In genomic region chr8:95853102-95853843, GRCm38 (mm10) we compare ENCODE assay signal across 8 mouse cellular contexts. TPM values are rescaled to one million over a fixed set of nuclear protein-coding genes. Genes with fewer than 3 reads are reported as not detected.
DNase-seq lines count a peak whose midpoint lies in the region; ATAC-seq lines count a peak whose summit lies in the region.

Slc38a7 (minus strand) TSS chr8:95853539.

- H3K9ac ChIP-seq in hindbrain, embryonic 15.5 days: peak within 1 kb of the TSS; percentile 61

- H3K36me3 ChIP-seq in hindbrain, embryonic 15.5 days: no peaks in the 10 kb centered on the region

- peak; percentile 81 for DNase-seq in WW6 (ENCODE audit: low read depth, low spot score)
- DNase-seq in cerebellum, postnatal 36 days: peak; percentile 63 to 74
- peak; percentile 74 to 87 for DNase-seq in frontal cortex, postnatal 36 days (ENCODE audit: low spot score in 2 of 2)
- peak; percentile 70 to 75 for DNase-seq in layer of hippocampus, postnatal 36 days
- DNase-seq in lung, postnatal 25 days (ENCODE audit: low spot score): peak; percentile 92
- peak; percentile 66 for DNase-seq in retina, adult 2 months (ENCODE audit: low read depth, low spot score)
- DNase-seq in thymus, postnatal 36 days: peak; percentile 52 to 61

- no peaks in the 10 kb centered on the region for H3K27me3 ChIP-seq in hindbrain, embryonic 15.5 days

- H3K4me1 ChIP-seq in hindbrain, embryonic 15.5 days (replicated peaks): peaks cover 14% of the 10 kb centered on the region

- 23% methylated on average over 22 of the region's 22 CpGs for WGBS in hindbrain, embryonic 15.5 days

- no peak within 1 kb of the TSS for H3K27ac ChIP-seq in hindbrain, embryonic 15.5 days (replicated peaks)

- H3K4me2 ChIP-seq in hindbrain, embryonic 15.5 days: peak within 1 kb of the TSS; percentile 67

- no peaks in the 10 kb centered on the region for H3K9me3 ChIP-seq in hindbrain, embryonic 15.5 days

- H3K4me3 ChIP-seq in hindbrain, embryonic 15.5 days: peak within 1 kb of the TSS; percentile 71

- ATAC-seq in hindbrain, embryonic 15.5 days (ENCODE audit: low FRiP score, low read depth): peak; percentile 95

RNA-seq across cellular contexts. Expression of gene Slc38a7, which starts in this region (rescaled TPM):
- polyA plus RNA-seq in hindbrain, embryonic 15.5 days (2015; fragmentation: Nextera tagmentation; extraction: Ambion mirVana): 25.0 and 26.1 TPM in 2 replicates
- 10 to 100 TPM; 30.7 to 31.4 TPM for total RNA-seq in layer of hippocampus, postnatal 36 days (2021)
